Mouse (Mus musculus): ENCODE results near the gene Tcaim. TPM values are rescaled to one million over a fixed set of nuclear protein-coding genes. Genes with fewer than 3 reads are reported as not detected.
"Not testable (repeated sequence)": the region's sequence is repeated elsewhere in the genome, so short reads cannot be mapped to it uniquely, and the experiment has no call there.

Gene Tcaim
- total and polyA plus RNA-seq, 2 experiments, result 5.5 to 14.2 TPM

DNA sequence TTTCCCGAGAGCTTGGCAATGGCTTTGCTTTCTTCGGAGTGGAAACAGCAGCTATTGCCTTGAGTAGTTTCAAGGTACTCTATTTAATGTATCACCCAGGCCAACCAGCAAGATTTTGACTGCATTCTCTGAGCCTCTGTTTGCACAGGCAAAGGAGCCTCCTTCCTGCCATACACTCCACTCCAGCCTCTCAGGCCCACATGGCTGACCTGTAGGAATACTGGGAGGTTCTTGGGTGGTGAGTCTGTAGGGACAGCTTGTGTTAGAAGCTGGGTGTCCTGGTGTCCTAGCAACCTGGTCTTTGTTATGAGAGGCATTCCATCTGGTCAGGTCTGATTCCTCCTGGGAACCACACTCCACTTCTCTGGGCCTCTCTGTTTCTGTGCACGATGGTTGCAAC is 38.4 kb downstream of the Tcaim start, which contains the start of gene Gm35549:
Gene Gm35549, minus strand, starts transcription at position 276 of the 400 bp plus-strand sequence.
- peaks cover 10% of the 10 kb centered on the region; the same call in 1 of the 2 replicates for H3K4me1 ChIP-seq (ENCODE audit: control insufficient read depth, insufficient read depth, low read length)
- no peaks in the 10 kb centered on the region for H3K79me2 ChIP-seq (ENCODE audit: control insufficient read depth, insufficient read depth, low read length)
- H3K4me3 ChIP-seq (ENCODE audit: insufficient read depth, low read depth, low read length), result no peak within 1 kb of the TSS
- H3K36me3 ChIP-seq (ENCODE audit: control insufficient read depth, insufficient read depth, low read length), result no peaks in the 10 kb centered on the region; the same call in 1 of the 2 replicates
- no peaks in the 10 kb centered on the region for H3K27me3 ChIP-seq (ENCODE audit: control insufficient read depth, insufficient read depth, low read length)
- no peak within 1 kb of the TSS for H3K9ac ChIP-seq (ENCODE audit: low read depth, low read length)
- no peak within 1 kb of the TSS for H3K27ac ChIP-seq (replicated peaks; ENCODE audit: insufficient read depth, low read depth, low read length)
- TF ChIP-seq POLR2A (IDR thresholded peaks at IDR 0.05; ENCODE audit: extremely low read depth, insufficient read depth, low read length), result no peak
- TF ChIP-seq CTCF (IDR thresholded peaks at IDR 0.05; ENCODE audit: low read depth, low read length), result no peak
- WGBS, result 90% methylated on average over 3 of the region's 3 CpGs
- DNase-seq (ENCODE audit: extremely low read depth, low read depth, low spot score), result no peak

DNA sequence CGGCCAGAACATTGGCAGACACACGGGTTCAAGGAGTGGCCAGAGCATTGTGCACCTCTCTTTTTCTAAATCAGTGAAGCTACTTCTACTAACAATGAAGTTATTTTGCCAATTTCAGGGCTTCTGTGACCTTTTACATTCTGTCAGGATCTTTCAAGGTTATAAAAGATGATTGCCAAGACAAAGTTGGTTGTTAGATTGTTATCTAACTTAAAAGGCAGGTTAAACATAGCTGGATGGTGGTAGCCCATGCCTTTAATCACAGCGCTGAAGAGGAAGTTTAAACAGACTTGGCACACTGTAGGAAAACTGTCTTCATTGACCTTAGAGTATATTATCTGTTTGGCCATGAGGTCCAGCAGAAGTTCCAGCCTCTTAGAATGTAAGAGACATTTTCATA is 40.3 kb downstream of the Tcaim start:
- peak; percentile 90 for DNase-seq (ENCODE audit: extremely low read depth, low read depth, low spot score)
- peaks cover 11% of the 10 kb centered on the region for H3K36me3 ChIP-seq (ENCODE audit: control insufficient read depth, insufficient read depth, low read length)
- H3K79me2 ChIP-seq (ENCODE audit: control insufficient read depth, insufficient read depth, low read length), result no peaks in the 10 kb centered on the region
- peak overlapping the region; percentile 77; the same call in 1 of the 2 replicates for H3K27ac ChIP-seq (replicated peaks; ENCODE audit: insufficient read depth, low read depth, low read length)
- no peak overlapping the region for H3K4me3 ChIP-seq (ENCODE audit: insufficient read depth, low read depth, low read length)
- WGBS, result 29% methylated on average over 3 of the region's 3 CpGs
- no peaks in the 10 kb centered on the region for H3K27me3 ChIP-seq (ENCODE audit: control insufficient read depth, insufficient read depth, low read length)
- H3K9ac ChIP-seq (ENCODE audit: low read depth, low read length), result no peak overlapping the region
- H3K4me1 ChIP-seq (ENCODE audit: control insufficient read depth, insufficient read depth, low read length), result peaks cover 10% of the 10 kb centered on the region; the same call in 1 of the 2 replicates
- TF ChIP-seq CTCF (IDR thresholded peaks at IDR 0.05; ENCODE audit: low read depth, low read length) (no peak), POLR2A (IDR thresholded peaks at IDR 0.05; ENCODE audit: extremely low read depth, insufficient read depth, low read length) (no peak)

DNA sequence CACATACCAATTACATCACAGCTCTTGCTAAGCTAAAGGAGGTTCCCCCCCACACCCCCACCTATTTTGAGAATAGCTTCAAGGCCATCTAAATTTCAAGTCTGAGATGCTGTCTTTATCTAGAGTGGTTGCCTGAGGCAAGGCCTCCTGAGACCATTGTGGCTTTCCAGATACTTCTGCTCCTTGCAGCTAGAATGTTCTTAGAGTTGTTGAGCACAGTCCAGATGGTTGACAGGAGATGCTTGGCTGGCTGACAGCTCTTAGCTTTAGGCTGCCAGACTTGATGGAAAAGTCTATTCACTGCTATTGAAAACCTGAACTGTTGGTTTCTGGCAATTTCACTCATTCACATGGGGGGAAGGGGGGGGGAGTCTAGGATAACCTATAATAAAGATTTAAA is 40.8 kb downstream of the Tcaim start:
- H3K27ac ChIP-seq (replicated peaks; ENCODE audit: insufficient read depth, low read depth, low read length), result peak overlapping the region; percentile 77
- peak; percentile 52 for DNase-seq (ENCODE audit: extremely low read depth, low read depth, low spot score)

DNA sequence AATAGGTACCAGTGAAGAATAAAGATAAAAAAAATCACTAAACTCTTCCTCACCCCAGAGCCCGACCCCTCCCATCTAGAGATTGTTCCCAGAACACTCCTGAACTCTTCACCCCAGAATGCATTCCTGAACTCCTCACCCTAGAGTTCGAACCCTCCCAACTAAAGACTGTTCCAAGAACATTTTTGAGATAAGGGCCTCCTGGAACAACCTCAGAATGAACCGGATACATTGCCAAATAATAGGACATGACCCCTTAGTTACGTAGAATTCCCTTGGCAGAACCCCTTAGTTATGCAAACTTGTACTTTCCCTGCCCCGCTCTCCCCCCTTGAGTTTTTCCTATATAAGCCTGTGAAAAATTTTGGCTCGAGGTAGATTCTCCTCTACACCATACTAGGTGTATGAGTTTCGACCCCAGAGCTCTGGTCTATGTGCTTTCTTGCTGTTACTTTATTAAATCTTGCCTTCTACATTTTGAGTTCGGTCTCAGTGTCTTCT is 42.5 kb downstream of the Tcaim start:
- H3K4me3 ChIP-seq (ENCODE audit: insufficient read depth, low read depth, low read length); DNase-seq (ENCODE audit: extremely low read depth, low read depth, low spot score); H3K27me3 ChIP-seq (ENCODE audit: control insufficient read depth, insufficient read depth, low read length); H3K9ac ChIP-seq (ENCODE audit: low read depth, low read length); H3K79me2 ChIP-seq (ENCODE audit: control insufficient read depth, insufficient read depth, low read length): not testable (repeated sequence)
- Histone ChIP-seq H3K4me1 (ENCODE audit: control insufficient read depth, insufficient read depth, low read length) (peaks cover 10% of the 10 kb centered on the region; the same call in 1 of the 2 replicates), H3K36me3 (ENCODE audit: control insufficient read depth, insufficient read depth, low read length) (peaks cover 32% of the 10 kb centered on the region), H3K27ac (replicated peaks; ENCODE audit: insufficient read depth, low read depth, low read length) (peak overlapping the region; percentile 39; the same call in 1 of the 2 replicates)
- WGBS, result 29% methylated on average over 6 of the region's 8 CpGs

More for the DNA sequence above, 40.8 kb downstream of the Tcaim start:
- H3K9ac ChIP-seq (ENCODE audit: low read depth, low read length), result no peak overlapping the region
- TF ChIP-seq POLR2A (IDR thresholded peaks at IDR 0.05; ENCODE audit: extremely low read depth, insufficient read depth, low read length), result no peak
- no peak for TF ChIP-seq CTCF (IDR thresholded peaks at IDR 0.05; ENCODE audit: low read depth, low read length)
- H3K36me3 ChIP-seq (ENCODE audit: control insufficient read depth, insufficient read depth, low read length), result peaks cover 15% of the 10 kb centered on the region
- no peaks in the 10 kb centered on the region for H3K27me3 ChIP-seq (ENCODE audit: control insufficient read depth, insufficient read depth, low read length)
- H3K4me1 ChIP-seq (ENCODE audit: control insufficient read depth, insufficient read depth, low read length), result peaks cover 10% of the 10 kb centered on the region; the same call in 1 of the 2 replicates
- H3K4me3 ChIP-seq (ENCODE audit: insufficient read depth, low read depth, low read length), result no peak overlapping the region
- no peaks in the 10 kb centered on the region for H3K79me2 ChIP-seq (ENCODE audit: control insufficient read depth, insufficient read depth, low read length)

DNA sequence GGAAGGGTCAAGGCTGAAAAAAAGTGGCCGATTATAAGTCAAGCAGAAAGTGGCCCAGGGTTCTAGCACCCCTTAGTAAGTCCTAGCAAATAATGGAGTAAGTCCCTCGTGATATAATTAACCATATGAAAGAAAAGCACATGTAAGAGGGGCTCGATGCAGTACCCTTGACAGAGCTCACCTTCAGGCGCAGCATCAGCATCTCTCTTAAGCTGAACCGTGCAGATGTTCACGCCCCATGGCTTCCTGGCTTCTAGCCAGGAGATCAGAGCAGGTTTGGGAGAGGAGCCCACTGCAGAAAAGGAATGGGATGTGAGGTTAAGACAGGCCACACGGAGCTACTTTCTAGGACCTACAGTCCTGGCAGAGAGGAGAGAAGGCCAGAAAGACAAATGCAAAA is 49.2 kb downstream of the Tcaim start:
- H3K36me3 ChIP-seq (ENCODE audit: control insufficient read depth, insufficient read depth, low read length), result peaks cover 91% of the 10 kb centered on the region
- H3K4me3 ChIP-seq (ENCODE audit: insufficient read depth, low read depth, low read length), result no peak overlapping the region
- peaks cover 4% of the 10 kb centered on the region for H3K4me1 ChIP-seq (ENCODE audit: control insufficient read depth, insufficient read depth, low read length)
- DNase-seq (ENCODE audit: extremely low read depth, low read depth, low spot score), result no peak
- peak overlapping the region; percentile 58 for H3K27ac ChIP-seq (replicated peaks; ENCODE audit: insufficient read depth, low read depth, low read length)
- TF ChIP-seq CTCF (IDR thresholded peaks at IDR 0.05; ENCODE audit: low read depth, low read length) (no peak), POLR2A (IDR thresholded peaks at IDR 0.05; ENCODE audit: extremely low read depth, insufficient read depth, low read length) (no peak)
- WGBS, result 93% methylated on average over 7 of the region's 7 CpGs
- no peaks in the 10 kb centered on the region for H3K79me2 ChIP-seq (ENCODE audit: control insufficient read depth, insufficient read depth, low read length)
- H3K27me3 ChIP-seq (ENCODE audit: control insufficient read depth, insufficient read depth, low read length), result no peaks in the 10 kb centered on the region
- no peak overlapping the region for H3K9ac ChIP-seq (ENCODE audit: low read depth, low read length)

DNA sequence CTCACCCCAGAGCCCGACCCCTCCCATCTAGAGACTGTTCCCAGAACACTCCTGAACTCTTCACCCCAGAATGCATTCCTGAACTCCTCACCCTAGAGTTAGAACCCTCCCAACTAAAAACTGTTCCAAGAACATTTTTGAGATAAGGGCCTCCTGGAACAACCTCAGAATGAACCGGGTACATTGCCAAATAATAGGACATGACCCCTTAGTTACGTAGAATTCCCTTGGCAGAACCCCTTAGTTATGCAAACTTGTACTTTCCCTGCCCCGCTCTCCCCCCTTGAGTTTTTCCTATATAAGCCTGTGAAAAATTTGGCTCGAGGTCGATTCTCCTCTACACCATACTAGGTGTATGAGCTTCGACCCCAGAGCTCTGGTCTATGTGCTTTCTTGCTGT is 49.8 kb downstream of the Tcaim start:
- Histone ChIP-seq H3K27ac (replicated peaks; ENCODE audit: insufficient read depth, low read depth, low read length) (peak overlapping the region; percentile 41; the same call in 1 of the 2 replicates), H3K36me3 (ENCODE audit: control insufficient read depth, insufficient read depth, low read length) (peaks cover 92% of the 10 kb centered on the region)
- 26% methylated on average over 2 of the region's 7 CpGs for WGBS
- not testable (repeated sequence) for H3K79me2 ChIP-seq (ENCODE audit: control insufficient read depth, insufficient read depth, low read length); H3K4me1 ChIP-seq (ENCODE audit: control insufficient read depth, insufficient read depth, low read length); H3K27me3 ChIP-seq (ENCODE audit: control insufficient read depth, insufficient read depth, low read length); H3K4me3 ChIP-seq (ENCODE audit: insufficient read depth, low read depth, low read length); DNase-seq (ENCODE audit: extremely low read depth, low read depth, low spot score); H3K9ac ChIP-seq (ENCODE audit: low read depth, low read length)
